Mouse (Mus musculus) liver, postnatal 0 days (tissue): ENCODE results near the gene Higd1a. TPM values are rescaled to one million over a fixed set of nuclear protein-coding genes. Genes with fewer than 3 reads are reported as not detected.
A peak's percentile ranks its signal among the peaks of the same experiment; 100 is the strongest.

Experiments used
- ATAC-seq: fragments of 200-750 bp; cut with Nextera tagmentation; 2 replicates; pipeline ENCODE4 v1.8.0; 2017; ENCODE audit warnings: mild to moderate bottlenecking, moderate library complexity
- DNase-seq: peaks from one replicate; pipeline ENCODE4 v3.0.0-alpha.2; 2016
- H3K27ac ChIP-seq: fragments of 300-500 bp; sonication (generic); 2 replicates; pipeline ENCODE4 v1.5.1; 2014; ENCODE audit warnings: antibody characterized with exemption, moderate library complexity, mild to moderate bottlenecking, low read depth
- H3K27me3 ChIP-seq: fragments of 300-500 bp; sonication (generic); 2 replicates; pipeline ENCODE4 v1.6.1; 2014; ENCODE audit warnings: low read length, control low read depth, mixed read lengths; ENCODE audit not compliant: insufficient read depth
- H3K36me3 ChIP-seq: fragments of 300-500 bp; sonication (generic); replicated peaks from 2 replicates; pipeline ENCODE4 v1.6.1; 2014; ENCODE audit warnings: mild to moderate bottlenecking, control low read depth, low read length, moderate library complexity, mixed read lengths; ENCODE audit not compliant: insufficient read depth
- H3K4me1 ChIP-seq: fragments of 300-500 bp; sonication (generic); 2 replicates; pipeline ENCODE4 v1.6.1; 2014; ENCODE audit warnings: antibody characterized with exemption, mild to moderate bottlenecking, control low read depth; ENCODE audit not compliant: insufficient read depth
- H3K4me2 ChIP-seq: fragments of 300-500 bp; sonication (generic); 2 replicates; pipeline ENCODE4 v1.6.1; 2014; ENCODE audit warnings: low read depth, mild to moderate bottlenecking, low read length, moderate library complexity, mixed read lengths
- H3K4me3 ChIP-seq: fragments of 300-500 bp; sonication (generic); 2 replicates; pipeline ENCODE4 v1.5.1; 2014; ENCODE audit warnings: low read depth, low read length
- H3K9ac ChIP-seq: fragments of 300-500 bp; sonication (generic); replicated peaks from 2 replicates; pipeline ENCODE4 v1.6.1; 2014; ENCODE audit warnings: mild to moderate bottlenecking, moderate library complexity
- H3K9me3 ChIP-seq: fragments of 300-500 bp; sonication (generic); 2 replicates; pipeline ENCODE4 v1.6.1; 2016; ENCODE audit warnings: mild to moderate bottlenecking, control low read depth, low read length, mixed read lengths
- CTCF ChIP-seq: sonication (generic); IDR thresholded peaks from 2 replicates; pipeline ENCODE4 v1.5.1; 2016; ENCODE audit warnings: antibody characterized with exemption, low read depth
- EP300 ChIP-seq: IDR thresholded peaks from 2 replicates; pipeline ENCODE4 v1.6.1; 2016; ENCODE audit warnings: antibody characterized with exemption, low read depth, mild to moderate bottlenecking
- WGBS: fragments of 180-500 bp; shearing (Covaris S2); extraction: QIAGEN DNeasy Blood & Tissue Kit; methylation state at CpG from one replicate; pipeline ENCODE4 v1.1.7; 2014; ENCODE audit not compliant: insufficient replicate concordance; 5-methylcytosine and 5-hydroxymethylcytosine counted together
- polyA plus RNA-seq: library from polyadenylated mRNA; unstranded; fragments of >200 nt; fragmentation: Nextera tagmentation; extraction: Ambion mirVana; gene quantifications from 2 replicates; pipeline ENCODE4 v1.2.1, GENCODE M21; 2015

Higd1a gene
- polyA plus RNA-seq, 1 experiment from 2014 or later = 134 TPM

DNA sequence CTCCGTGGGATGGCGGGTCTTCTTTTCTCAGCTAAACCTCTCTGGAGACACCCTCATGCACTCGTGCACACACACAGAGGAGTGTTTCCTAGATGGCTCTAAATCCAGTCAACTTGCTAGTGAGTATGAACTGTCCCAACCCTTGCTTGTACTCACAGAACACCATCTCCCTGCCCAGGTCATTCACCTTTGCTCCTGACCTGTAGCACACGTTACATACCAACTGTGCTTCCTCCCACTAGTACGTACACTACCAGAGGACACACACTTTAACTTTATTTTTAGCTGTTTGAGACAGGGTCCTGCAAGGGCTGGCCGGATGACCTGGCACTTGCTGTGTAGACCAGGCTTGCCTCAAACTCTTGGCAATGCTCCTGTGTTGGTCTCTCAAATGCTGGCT lies 20.2 kb downstream of the Higd1a start:
- DNase-seq (no peak), ATAC-seq (peak; percentile 83)
- 63% methylated on average over 6 of the region's 6 CpGs for WGBS

DNA sequence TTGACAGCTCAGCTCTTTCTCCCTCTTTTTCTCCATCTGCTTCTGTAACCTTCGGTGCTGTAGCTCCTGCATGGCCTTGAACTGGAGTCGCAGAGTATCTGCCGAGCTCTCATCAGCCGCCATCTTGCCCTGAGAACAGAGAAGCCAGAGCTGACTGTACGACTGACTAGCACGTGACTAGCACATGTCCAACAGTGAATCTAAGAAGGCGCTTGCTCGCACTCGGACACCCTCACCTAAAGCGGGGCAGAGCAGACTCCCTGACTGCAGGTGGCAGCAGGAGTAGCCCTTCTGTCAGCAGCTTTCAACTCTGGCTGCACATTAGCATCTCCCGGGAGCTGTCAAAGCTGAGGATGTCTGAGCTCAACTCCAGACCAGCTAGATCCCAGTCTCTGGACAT lies 24.3 kb downstream of the Higd1a start:
- Histone ChIP-seq H3K27ac (no peak overlapping the region), H3K36me3 (no peaks in the 10 kb centered on the region), H3K4me3 (no peak overlapping the region), H3K4me1 (peaks cover 4% of the 10 kb centered on the region), H3K4me2 (no peak overlapping the region), H3K9ac (no peak overlapping the region), H3K27me3 (0 out of 2 replicates have a peak, but pooled peaks cover 4% of the 10 kb centered on the region), H3K9me3 (no peaks in the 10 kb centered on the region)
- 73% methylated on average over 11 of the region's 11 CpGs for WGBS
- DNase-seq (no peak), ATAC-seq (no peak)
- TF ChIP-seq CTCF = no peak

More for the DNA sequence above, 20.2 kb downstream of the Higd1a start:
- H3K27me3 ChIP-seq = 0 out of 2 replicates have a peak, but pooled peaks cover 6% of the 10 kb centered on the region
- H3K36me3 ChIP-seq = no peaks in the 10 kb centered on the region
- no peak overlapping the region for H3K27ac ChIP-seq
- H3K4me3 ChIP-seq = no peak overlapping the region
- H3K4me1 ChIP-seq = peaks cover 11% of the 10 kb centered on the region
- no peaks in the 10 kb centered on the region for H3K9me3 ChIP-seq
- no peak overlapping the region for H3K4me2 ChIP-seq
- H3K9ac ChIP-seq = no peak overlapping the region
- no peak for TF ChIP-seq EP300
- no peak for TF ChIP-seq CTCF

DNA sequence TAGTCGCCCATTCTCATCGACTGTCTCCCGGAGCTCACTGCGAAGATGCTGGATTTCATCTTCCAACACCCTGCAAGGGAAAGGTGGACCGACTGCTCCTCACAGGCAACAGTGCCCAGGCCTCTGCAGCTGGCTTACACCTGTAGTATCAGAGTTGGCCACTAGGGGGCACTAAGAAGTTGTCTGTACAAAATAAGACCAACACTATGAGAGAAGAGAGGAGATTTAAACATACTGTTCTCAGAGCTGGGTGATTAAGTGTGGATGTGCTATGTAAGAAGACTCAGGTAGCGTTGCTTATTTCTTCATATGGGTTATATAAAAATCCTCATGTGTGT lies 27.2 kb downstream of the Higd1a start:
- 0 out of 2 replicates have a peak, but pooled peaks have one; percentile 27 for ATAC-seq

DNA sequence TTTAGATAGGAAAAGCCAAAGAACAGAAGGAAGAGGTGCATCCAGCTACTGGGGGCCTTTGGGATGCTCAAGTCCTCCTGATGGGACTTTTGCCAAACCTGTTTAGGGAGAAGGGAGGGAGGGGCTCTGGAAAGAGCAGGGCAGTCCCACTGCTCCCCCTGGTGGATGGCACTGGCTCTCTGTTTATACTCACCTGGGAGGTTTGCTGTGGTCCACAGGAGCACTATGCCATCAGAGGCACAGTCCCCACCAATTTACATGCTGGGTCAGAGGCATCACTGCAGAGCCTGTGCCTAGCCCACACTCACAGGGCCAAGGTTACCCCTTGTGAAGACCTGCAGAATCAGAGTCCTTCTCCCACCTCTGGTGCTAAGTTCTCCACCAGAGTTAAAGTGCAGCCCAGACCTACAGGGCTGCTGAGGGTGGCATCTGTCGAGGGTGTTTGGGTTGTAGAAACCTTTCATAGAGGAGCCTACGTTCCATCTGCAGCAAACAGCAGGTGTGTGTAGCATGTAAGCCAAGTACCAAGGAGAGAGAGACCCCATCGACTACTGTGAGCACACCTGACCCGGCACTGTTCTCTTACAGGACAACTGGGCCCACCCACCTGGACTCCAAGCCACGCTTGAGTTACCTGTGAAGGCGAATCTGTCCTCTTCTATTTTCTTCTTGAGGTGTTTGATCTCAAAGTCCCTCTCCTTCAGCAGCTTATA lies 27.8 kb downstream of the Higd1a start:
- no peak for ATAC-seq

More for the DNA sequence above, 27.2 kb downstream of the Higd1a start:
- 28% methylated on average over 6 of the region's 6 CpGs for WGBS
- H3K36me3 ChIP-seq = no peaks in the 10 kb centered on the region
- H3K9ac ChIP-seq = no peak overlapping the region
- H3K27me3 ChIP-seq = no peaks in the 10 kb centered on the region
- H3K9me3 ChIP-seq = no peaks in the 10 kb centered on the region
- TF ChIP-seq CTCF (peak; percentile 90), EP300 (no peak)
- DNase-seq = peak; percentile 83
- no peak overlapping the region for H3K4me2 ChIP-seq
- no peaks in the 10 kb centered on the region for H3K4me1 ChIP-seq
- H3K4me3 ChIP-seq = no peak overlapping the region
- no peak overlapping the region for H3K27ac ChIP-seq

DNA sequence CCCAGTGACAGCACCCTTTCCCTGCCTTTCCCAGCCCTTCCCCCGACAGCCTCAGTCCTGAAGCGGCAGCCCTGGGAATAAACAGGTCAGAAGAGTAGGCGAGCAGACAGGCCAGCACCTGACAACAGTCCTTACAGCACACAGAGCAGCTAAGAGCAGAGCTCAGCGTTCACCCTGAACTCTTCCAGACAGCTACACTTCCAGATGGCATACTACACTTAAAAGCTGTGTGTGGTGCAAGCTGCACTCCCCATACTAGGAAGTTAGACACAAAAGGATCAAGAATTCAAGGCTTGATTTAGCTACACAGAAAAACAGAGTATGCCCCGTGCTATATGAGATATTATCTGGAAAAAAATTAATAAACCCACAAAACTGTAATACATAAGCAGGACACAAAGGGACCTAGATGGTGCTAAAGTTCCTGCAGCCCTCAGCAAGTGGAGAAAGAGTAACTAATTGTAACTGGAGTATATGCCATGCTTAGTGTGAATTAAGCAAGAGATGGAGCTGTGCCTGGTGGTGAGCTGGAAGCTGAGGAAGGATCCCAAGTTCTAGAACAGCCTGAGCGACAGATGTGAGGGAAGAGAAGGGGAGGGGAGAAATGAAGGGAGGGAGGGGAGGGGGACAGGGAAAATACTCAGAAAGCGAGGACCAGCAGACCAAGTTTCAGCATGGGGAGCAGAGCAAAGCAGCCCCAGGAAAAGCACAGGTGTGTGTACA lies 28.7 kb downstream of the Higd1a start:
- 58% methylated on average over 7 of the region's 7 CpGs for WGBS
- ATAC-seq = no peak

More for the DNA sequence above, 27.8 kb downstream of the Higd1a start:
- Histone ChIP-seq H3K36me3 (no peaks in the 10 kb centered on the region), H3K9ac (no peak overlapping the region), H3K4me3 (no peak overlapping the region), H3K4me2 (no peak overlapping the region), H3K9me3 (no peaks in the 10 kb centered on the region), H3K27ac (no peak overlapping the region), H3K4me1 (no peaks in the 10 kb centered on the region), H3K27me3 (no peaks in the 10 kb centered on the region)
- TF ChIP-seq EP300 = no peak
- peak; percentile 65 for TF ChIP-seq CTCF
- peak; percentile 57 for DNase-seq
- WGBS = 72% methylated on average over 6 of the region's 6 CpGs

DNA sequence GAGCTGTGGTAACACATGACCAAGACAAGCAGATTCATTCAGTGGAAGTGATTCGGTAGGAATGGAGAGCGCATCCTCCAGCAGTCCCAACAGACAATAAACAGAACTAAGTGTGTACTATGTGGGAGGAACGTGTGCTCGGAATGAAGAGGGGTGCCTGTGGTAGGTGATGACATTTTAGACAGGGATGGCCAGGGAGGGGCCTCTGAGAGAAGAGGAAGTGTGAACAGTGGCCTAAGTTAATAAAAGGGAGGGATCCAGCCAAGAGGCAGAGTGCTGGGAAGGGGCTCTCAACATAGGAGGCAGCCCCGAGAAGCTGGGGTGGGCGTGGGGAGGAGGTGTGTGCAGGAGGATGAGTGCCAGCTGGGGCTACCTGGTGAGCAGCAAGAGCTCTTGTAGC lies 29.8 kb downstream of the Higd1a start:
- Histone ChIP-seq H3K4me2 (no peak overlapping the region), H3K27ac (no peak overlapping the region), H3K4me1 (no peaks in the 10 kb centered on the region), H3K36me3 (no peaks in the 10 kb centered on the region), H3K4me3 (no peak overlapping the region), H3K9me3 (no peaks in the 10 kb centered on the region), H3K9ac (no peak overlapping the region), H3K27me3 (no peaks in the 10 kb centered on the region)
- TF ChIP-seq CTCF = no peak
- TF ChIP-seq EP300 = no peak
- DNase-seq (no peak), ATAC-seq (no peak)
- 62% methylated on average over 6 of the region's 6 CpGs for WGBS

More for the DNA sequence above, 28.7 kb downstream of the Higd1a start:
- no peaks in the 10 kb centered on the region for H3K27me3 ChIP-seq
- H3K27ac ChIP-seq = no peak overlapping the region
- no peak overlapping the region for H3K4me2 ChIP-seq
- DNase-seq = no peak
- TF ChIP-seq EP300 (no peak), CTCF (no peak)
- H3K36me3 ChIP-seq = no peaks in the 10 kb centered on the region
- H3K4me3 ChIP-seq = no peak overlapping the region
- H3K9ac ChIP-seq = no peak overlapping the region
- H3K4me1 ChIP-seq = no peaks in the 10 kb centered on the region
- no peaks in the 10 kb centered on the region for H3K9me3 ChIP-seq
